Mouse (Mus musculus) common myeloid progenitor, adult 5-6 weeks (primary cell): ENCODE results near the gene Sgce. TPM values are rescaled to one million over a fixed set of nuclear protein-coding genes. Genes with fewer than 3 reads are reported as not detected.

Experiments used
- ATAC-seq: replicated peaks from 2 replicates; pipeline ENCODE4 v1.8.0; 2016; ENCODE audit warnings: low read depth, mild to moderate bottlenecking, moderate TSS enrichment, inconsistent platforms; ENCODE audit not compliant: poor library complexity, severe bottlenecking
- total RNA-seq: library from RNA; stranded (forward); fragments of 200-1000, 187-1606 nt; gene quantifications from 2 replicates; pipeline ENCODE4 v1.2.3, GENCODE M21; 2017

Sgce gene
- total RNA-seq, 1 experiment from 2014 or later, result 5.5 TPM

DNA sequence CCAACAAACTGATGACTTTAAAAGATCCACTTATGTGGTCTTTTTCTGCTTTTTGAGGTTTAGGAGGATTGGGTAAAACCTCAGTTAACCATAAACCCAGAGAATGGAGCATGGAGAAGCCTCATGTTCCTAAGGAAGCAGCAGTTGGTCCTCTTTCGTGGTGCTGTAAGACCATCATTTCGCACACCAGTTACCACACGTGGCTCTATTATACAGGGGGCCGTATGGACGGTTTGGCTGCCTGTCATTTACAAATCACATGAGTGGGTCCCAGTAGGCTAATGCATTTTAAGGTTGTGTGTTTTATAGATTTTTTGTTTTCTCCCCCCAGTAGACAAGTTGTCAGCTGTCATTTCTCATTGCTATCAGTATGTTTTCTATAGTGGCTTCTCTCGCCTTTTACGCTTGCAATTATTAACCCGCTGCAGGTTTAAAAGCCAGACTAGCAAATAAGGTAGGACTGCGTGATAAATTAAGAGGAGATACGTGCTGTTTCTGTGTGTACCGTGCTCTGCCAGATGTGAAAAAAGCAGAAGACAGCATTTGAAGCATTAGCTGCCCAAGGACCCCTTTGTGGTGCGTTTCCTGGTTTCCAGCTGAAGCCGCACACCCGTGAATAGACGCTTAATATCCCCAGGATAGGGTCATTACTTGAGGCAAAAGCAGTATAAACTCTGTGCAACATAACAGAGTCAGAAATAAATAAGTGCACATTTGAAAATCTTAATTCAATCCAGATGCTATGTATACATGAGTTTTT lies 22.8 kb downstream of the Sgce start:
- ATAC-seq, result no peak

DNA sequence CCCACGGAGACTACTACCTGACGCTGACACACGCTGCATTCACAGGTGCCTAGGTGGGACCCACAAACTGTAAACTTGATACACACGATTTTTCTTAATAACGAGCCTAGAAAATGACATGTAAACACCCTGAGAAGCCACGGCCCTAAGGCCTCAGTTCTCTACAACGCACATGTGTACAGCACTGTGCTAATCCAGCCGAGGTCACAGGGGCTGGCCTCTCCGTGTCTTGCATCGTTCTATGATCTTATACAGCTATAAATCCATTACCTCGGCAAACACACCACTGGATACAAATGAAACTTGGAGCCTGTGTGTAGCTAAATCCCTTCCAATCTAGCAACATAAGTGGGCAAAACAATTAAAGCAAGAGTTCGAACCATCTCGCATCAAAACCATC lies 24.3 kb downstream of the Sgce start:
- ATAC-seq, result no peak

GRCm38 (mm10) chr6:4722142-4722541 lies 24.9 kb downstream of the Sgce start:
- no peak for ATAC-seq

DNA sequence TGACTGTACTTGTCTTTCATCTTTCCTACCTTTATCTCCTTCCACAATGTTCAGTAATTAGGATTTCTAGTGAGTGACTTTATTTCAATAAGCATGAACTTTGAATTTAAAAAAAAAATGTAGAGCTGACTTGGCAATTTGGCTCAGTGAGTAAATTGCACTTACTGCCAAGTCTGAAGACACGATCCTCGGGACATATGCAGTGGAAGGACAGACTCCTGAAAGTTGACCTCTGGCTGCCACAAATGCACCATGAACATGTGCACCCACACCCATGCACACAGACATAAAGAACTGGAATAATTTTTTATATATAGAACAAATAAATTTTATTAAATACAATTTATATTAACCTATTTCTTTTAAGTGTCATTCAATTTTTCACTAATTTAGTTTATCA lies 29.7 kb downstream of the Sgce start:
- ATAC-seq, result no peak

DNA sequence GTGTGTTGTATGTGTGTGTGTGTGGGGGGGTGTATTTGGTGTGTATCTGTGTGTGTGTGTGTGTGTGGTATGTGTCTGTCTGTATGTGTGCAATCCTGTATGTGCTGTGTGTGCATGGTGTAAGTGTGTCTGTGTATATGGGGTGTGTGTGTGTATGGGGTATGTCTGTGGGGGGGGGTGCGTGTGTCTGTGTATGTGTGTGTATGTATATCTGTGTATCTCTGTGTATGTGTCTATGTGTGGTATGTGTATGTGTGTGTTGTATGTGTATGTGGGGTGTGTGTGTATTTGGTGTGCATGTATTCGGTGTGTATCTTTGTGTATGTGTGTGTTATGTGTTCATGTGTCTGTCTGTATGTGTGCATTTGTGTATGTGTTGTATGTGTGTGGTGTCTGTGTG lies 30.8 kb downstream of the Sgce start:
- no peak for ATAC-seq

DNA sequence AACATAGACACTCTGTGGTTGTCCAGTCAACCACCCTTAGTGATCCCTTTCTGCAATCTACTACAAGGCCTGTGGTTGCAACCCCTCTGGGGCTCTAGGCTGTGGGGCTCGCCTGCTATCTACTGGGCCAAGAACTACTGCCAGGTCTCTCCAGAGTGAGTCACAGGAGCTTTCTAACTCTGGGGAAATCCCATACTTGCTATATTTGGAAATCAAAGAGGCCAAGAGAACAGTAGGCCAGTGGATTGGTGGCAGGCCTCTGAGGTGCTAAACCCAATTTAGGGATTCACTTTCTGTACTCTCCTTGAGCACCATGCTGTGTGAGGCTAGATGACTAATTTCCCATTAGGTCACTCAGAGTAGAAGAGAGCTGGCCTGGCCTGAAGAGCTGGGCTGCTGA lies 38.0 kb downstream of the Sgce start:
- ATAC-seq, result no peak

- ATAC-seq, result peak; percentile 62
Observed at GRCm38 (mm10) chr6:4706415-4706814, 40.6 kb downstream of the Sgce start.

DNA sequence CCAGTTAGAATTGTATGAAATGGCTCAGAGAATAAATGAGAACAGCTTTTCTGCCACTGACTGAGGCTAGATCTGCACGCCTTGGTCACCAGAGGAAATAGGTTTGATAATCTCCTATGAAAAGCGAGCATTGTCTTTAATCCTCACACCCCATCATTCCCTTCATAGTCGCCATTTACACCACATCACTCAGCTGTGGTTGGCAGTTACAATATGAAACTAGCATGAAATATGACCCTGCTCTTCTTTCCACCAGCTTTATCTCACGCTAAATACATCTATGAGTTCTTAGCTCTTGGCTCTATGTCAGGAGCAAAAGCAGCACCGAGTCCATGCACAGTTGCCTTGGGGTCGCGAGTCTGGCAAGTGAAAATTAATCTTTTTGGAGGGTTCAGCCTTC lies 43.1 kb downstream of the Sgce start:
- no peak for ATAC-seq

- no peak for ATAC-seq
Observed at GRCm38 (mm10) chr6:4701641-4702040, 45.4 kb downstream of the Sgce start.

- no peak for ATAC-seq
Observed at GRCm38 (mm10) chr6:4695778-4696177, 51.2 kb downstream of the Sgce start.

DNA sequence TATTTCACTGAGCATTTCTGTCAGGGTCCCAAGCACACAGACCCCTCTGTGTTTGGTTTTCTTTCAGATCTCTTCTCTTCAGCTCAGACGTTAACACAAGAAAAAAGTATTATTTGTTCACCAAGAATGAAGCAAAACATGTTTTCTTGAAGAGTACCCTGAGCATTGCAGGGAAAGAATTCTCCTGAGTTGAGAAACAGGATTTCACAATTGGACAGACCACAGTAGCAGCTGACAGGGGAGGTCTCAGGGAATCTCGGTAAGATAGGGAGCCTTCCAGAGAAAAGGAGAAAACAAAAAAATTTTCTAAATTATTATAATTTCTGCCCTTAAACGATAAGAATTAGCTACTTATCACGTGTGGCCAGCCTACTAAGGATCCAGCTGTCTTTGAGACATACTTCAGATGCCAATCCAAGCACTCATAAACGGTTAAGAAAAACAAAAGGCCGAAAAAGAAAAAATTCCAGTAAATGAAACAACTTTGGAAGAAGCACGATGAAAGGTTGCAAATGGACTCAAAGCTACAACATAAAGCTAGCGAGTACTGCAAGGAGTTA lies 52.3 kb downstream of the Sgce start:
- ATAC-seq, result no peak

GRCm38 (mm10) chr6:4693544-4693943 lies 53.5 kb downstream of the Sgce start:
- no peak for ATAC-seq

GRCm38 (mm10) chr6:4690438-4690837 lies 56.6 kb downstream of the Sgce start:
- ATAC-seq, result no peak

DNA sequence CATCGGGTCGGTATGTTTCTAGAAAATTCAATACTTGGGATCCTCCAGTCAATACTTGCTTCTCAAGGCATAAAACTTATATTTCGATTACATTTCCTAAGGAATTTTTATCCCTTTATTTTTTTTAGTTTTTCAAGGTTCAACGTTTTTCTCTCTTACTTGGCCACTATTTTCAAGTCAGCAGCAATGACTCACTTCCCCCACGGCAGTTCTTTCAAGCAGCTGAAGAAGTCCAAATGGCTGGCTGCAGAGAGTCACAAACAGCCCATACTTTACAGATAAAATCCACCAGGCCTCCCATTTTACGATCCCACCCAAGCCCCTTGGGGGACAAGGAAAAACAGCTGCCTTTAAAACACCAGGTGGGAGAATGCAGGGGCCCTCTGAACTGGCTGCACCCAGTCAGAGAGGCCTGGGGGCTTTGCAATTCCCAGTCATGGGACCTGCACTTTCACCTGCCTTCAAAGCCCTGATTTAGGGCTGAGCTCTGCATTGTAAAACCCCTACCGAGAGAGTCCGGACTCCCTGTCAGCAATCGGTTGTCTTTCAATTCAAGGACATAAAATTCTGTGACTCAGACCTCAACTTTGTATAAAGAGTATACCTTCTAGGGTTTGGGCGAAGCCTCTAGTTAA lies 62.2 kb downstream of the Sgce start:
- no peak for ATAC-seq

DNA sequence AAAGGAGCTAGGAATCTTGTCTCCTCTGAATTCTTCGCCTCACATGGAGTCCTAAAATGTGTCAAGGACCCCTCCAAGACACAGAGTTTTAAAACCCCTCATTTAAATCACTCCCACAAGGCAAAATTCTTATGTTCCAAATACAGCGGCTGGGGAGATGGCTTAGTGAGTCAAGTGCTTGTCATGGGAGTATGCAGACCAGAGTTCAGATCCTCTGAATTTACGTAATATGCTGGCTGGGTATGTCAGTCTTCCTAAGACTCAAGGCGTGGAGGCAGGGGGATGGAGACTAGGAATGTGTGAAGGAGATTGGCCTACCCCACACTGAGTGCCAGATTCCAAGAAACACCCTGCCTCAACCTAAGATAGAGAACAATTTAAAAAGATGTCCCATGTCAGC lies 66.4 kb downstream of the Sgce start:
- ATAC-seq, result no peak

GRCm38 (mm10) chr6:4679981-4680380 lies 67.0 kb downstream of the Sgce start:
- no peak for ATAC-seq

DNA sequence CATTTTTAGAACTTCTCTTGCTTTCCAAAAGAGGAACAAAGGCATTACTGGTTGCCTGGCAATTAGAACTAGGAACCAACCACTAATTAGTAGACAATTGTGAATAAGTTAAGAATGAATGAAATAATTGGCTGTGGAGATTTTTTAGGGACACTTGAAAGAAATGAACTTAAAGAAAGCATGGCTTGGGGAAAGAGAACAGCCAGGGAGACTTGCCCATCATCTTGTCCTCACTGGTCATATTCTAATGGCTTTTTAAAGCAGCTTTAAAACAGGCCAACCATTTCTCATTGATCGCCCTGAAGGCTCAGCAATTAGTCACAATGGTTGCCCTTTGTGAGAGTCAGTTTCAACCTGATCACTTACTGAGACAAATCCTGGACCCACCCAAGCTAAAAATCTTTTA lies 69.6 kb downstream of the Sgce start:
- ATAC-seq, result no peak

GRCm38 (mm10) chr6:4665154-4665553 lies 81.9 kb downstream of the Sgce start:
- peak; percentile 21; the same call in 1 of the 2 replicates for ATAC-seq

DNA sequence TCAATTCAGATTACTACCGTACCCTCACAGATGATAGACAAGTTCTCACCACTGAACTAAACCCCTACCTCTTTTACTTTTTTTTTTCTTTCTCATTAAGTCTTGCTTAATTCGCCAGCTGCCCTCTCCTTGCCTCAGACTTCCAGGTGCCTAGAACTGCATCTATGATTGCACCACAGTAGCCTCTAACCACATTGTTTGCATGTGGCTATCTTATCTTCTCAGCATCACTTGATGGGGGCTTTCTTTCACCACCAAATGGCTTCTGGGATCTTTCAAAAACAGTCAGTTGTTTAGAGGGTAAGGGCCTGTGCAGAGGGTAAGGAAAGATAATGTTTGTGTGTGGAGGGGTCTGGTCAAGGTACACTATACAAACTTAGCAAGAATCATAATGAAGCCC lies 82.7 kb downstream of the Sgce start:
- peak; percentile 90 for ATAC-seq

DNA sequence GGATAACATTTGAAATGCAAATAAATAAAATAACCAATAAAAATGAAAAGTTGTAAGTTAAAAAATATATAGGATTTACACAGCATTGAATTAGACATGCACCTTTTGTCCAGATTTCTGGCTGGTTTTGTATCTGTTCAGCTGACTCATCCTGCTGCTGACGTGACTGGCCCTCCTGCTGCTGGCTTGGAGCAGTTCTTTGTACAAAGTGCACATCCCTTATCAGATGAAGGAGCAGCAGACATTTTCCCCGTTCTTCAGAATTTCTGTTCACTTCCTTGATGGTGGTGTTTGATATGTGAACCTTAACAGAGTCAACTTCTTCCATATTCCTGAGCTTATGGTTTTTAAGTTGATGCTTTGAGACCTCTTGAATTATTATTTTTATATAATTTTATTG lies 83.5 kb downstream of the Sgce start:
- ATAC-seq, result peak; percentile 48

DNA sequence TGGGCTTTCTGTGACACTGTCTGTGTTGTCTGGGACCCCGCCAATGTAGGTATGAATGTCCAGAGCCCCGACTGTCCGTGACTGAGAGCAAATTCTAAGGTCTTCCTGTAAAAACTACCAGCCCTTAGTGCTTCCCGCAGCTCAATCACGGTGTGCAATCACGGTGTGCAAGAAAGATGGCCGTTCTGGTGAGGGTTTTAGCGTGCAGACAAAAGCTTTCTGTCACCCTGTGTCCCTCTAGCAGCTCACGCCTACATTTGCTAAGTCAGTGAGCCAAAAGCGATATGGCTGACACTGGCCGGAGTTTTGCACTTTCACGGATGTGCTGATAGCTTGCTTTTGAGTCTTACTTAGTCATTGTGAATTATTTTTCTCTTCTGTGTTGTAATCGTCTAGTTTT lies 88.1 kb downstream of the Sgce start:
- ATAC-seq, result no peak

- no peak for ATAC-seq
Observed at GRCm38 (mm10) chr6:4655924-4656323, 91.1 kb downstream of the Sgce start.
